Mouse (Mus musculus): Measurements from ENCODE around the gene Fndc5.

DNA sequence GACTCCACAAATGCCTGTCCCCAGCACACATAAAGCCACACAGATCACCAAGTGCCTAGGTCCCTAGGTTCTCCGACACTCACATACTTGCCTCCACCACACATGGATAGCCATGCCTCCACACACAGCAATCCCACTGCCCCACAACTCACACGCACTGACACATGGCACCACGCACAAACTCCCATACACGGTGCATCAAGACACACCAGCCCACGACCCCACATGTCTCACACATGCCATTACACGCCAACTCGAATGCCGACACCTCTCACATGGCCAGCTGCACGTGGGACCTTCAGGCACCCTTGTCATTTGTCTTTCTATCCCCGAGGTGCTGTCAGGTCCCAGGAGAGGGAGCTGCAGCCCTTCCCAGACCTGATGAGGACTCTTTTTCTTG lies 17.1 kb upstream of the Fndc5 start:
- TF ChIP-seq POLR2A (IDR thresholded peaks at IDR 0.05; ENCODE audit: control insufficient read depth, low read depth, low read length) (no peak), CTCF (IDR thresholded peaks at IDR 0.05; ENCODE audit: control insufficient read depth, insufficient read depth, insufficient replicate concordance, low read depth, low read length) (no peak)
